ENCODE assay signal across 8 mouse cellular contexts in genomic region chr4:41740380-41741157, GRCm38 (mm10). TPM values are rescaled to one million over a fixed set of nuclear protein-coding genes. Genes with fewer than 3 reads are reported as not detected.
DNase-seq lines count a peak whose midpoint lies in the region; ATAC-seq lines count a peak whose summit lies in the region.

No protein-coding gene starts in this region.

- peak; percentile 50 for DNase-seq in gastrocnemius, adult 18-20 months (ENCODE audit: low spot score)
- no peak for DNase-seq in gastrocnemius, postnatal 25 days
- peak; percentile 70 for DNase-seq in NIH3T3 (ENCODE audit: low read depth)
- peak; percentile 50 for DNase-seq in embryonic facial prominence, embryonic 14.5 days (ENCODE audit: low spot score)
- peak; percentile 30 for DNase-seq in hindbrain, embryonic 11.5 days (ENCODE audit: low spot score)
- DNase-seq in midbrain, embryonic 14.5 days: no peak
- DNase-seq in testis, postnatal 14 days (ENCODE audit: low spot score): peak; percentile 62

- H3K27me3 ChIP-seq in embryonic facial prominence, embryonic 14.5 days (replicated peaks; ENCODE audit: control insufficient read depth, insufficient read depth, low read length): no peaks in the 10 kb centered on the region
- no peaks in the 10 kb centered on the region for H3K27me3 ChIP-seq in hindbrain, embryonic 11.5 days (ENCODE audit: control insufficient read depth, insufficient read depth, low read length)
- H3K27me3 ChIP-seq in limb, embryonic 12.5 days: no peaks in the 10 kb centered on the region
- no peaks in the 10 kb centered on the region for H3K27me3 ChIP-seq in midbrain, embryonic 14.5 days (ENCODE audit: control insufficient read depth, insufficient read depth, low read length)

- peak overlapping the region; percentile 78 for H3K9ac ChIP-seq in embryonic facial prominence, embryonic 14.5 days (ENCODE audit: low read depth, low read length)
- peak overlapping the region; percentile 63 for H3K9ac ChIP-seq in hindbrain, embryonic 11.5 days (ENCODE audit: low read depth, low read length)
- H3K9ac ChIP-seq in limb, embryonic 12.5 days (replicated peaks): peak overlapping the region; percentile 69
- peak overlapping the region; percentile 65 for H3K9ac ChIP-seq in midbrain, embryonic 14.5 days (replicated peaks; ENCODE audit: low read length)

- H3K27ac ChIP-seq in embryonic facial prominence, embryonic 14.5 days (replicated peaks; ENCODE audit: low read depth, low read length): peak overlapping the region; percentile 84
- peak overlapping the region; percentile 7; the same call in 1 of the 2 replicates for H3K27ac ChIP-seq in hindbrain, embryonic 11.5 days (ENCODE audit: low read depth, low read length)
- peak overlapping the region; percentile 83 for H3K27ac ChIP-seq in limb, embryonic 12.5 days
- H3K27ac ChIP-seq in midbrain, embryonic 14.5 days (replicated peaks; ENCODE audit: low read depth, low read length): peak overlapping the region; percentile 81

- 0 out of 2 replicates have a peak, but pooled peaks cover 1% of the 10 kb centered on the region for H3K9me3 ChIP-seq in embryonic facial prominence, embryonic 14.5 days (ENCODE audit: control insufficient read depth, low read length)
- no peaks in the 10 kb centered on the region for H3K9me3 ChIP-seq in hindbrain, embryonic 11.5 days (ENCODE audit: control insufficient read depth, low read length)
- no peaks in the 10 kb centered on the region for H3K9me3 ChIP-seq in limb, embryonic 12.5 days
- no peaks in the 10 kb centered on the region for H3K9me3 ChIP-seq in midbrain, embryonic 14.5 days (ENCODE audit: control insufficient read depth, low read length)

- WGBS in embryonic facial prominence, embryonic 14.5 days: 1% methylated on average over 38 of the region's 48 CpGs
- WGBS in hindbrain, embryonic 11.5 days: under 1% methylated on average over 48 of the region's 48 CpGs
- 1% methylated on average over 48 of the region's 48 CpGs for WGBS in limb, embryonic 12.5 days
- under 1% methylated on average over 48 of the region's 48 CpGs for WGBS in midbrain, embryonic 14.5 days

- H3K36me3 ChIP-seq in embryonic facial prominence, embryonic 14.5 days (ENCODE audit: control insufficient read depth, insufficient read depth, low read length): peaks cover 9% of the 10 kb centered on the region; the same call in 1 of the 2 replicates
- H3K36me3 ChIP-seq in hindbrain, embryonic 11.5 days (ENCODE audit: control insufficient read depth, insufficient read depth, low read length): 0 out of 2 replicates have a peak, but pooled peaks cover 4% of the 10 kb centered on the region
- H3K36me3 ChIP-seq in limb, embryonic 12.5 days: peaks cover 15% of the 10 kb centered on the region
- peaks cover 12% of the 10 kb centered on the region for H3K36me3 ChIP-seq in midbrain, embryonic 14.5 days (ENCODE audit: control insufficient read depth, insufficient read depth, low read length)

- peaks cover 9% of the 10 kb centered on the region; the same call in 1 of the 2 replicates for H3K4me1 ChIP-seq in embryonic facial prominence, embryonic 14.5 days (ENCODE audit: control insufficient read depth, insufficient read depth, low read length)
- H3K4me1 ChIP-seq in hindbrain, embryonic 11.5 days (replicated peaks; ENCODE audit: control insufficient read depth, insufficient read depth, low read length): no peaks in the 10 kb centered on the region
- peaks cover 15% of the 10 kb centered on the region for H3K4me1 ChIP-seq in limb, embryonic 12.5 days (replicated peaks)
- H3K4me1 ChIP-seq in midbrain, embryonic 14.5 days (ENCODE audit: control insufficient read depth, insufficient read depth, low read length): peaks cover 13% of the 10 kb centered on the region; the same call in 1 of the 2 replicates

- peak overlapping the region; percentile 80 for H3K4me3 ChIP-seq in embryonic facial prominence, embryonic 14.5 days (ENCODE audit: low read depth, low read length)
- peak overlapping the region; percentile 50 for H3K4me3 ChIP-seq in hindbrain, embryonic 11.5 days (ENCODE audit: low read depth, low read length)
- H3K4me3 ChIP-seq in limb, embryonic 12.5 days (replicated peaks): peak overlapping the region; percentile 74
- peak overlapping the region; percentile 57 for H3K4me3 ChIP-seq in midbrain, embryonic 14.5 days (replicated peaks; ENCODE audit: low read depth, low read length)

- H3K4me2 ChIP-seq in embryonic facial prominence, embryonic 14.5 days (ENCODE audit: low read depth, low read length): peak overlapping the region; percentile 92
- H3K4me2 ChIP-seq in hindbrain, embryonic 11.5 days (replicated peaks; ENCODE audit: low read depth, low read length): peak overlapping the region; percentile 59
- H3K4me2 ChIP-seq in limb, embryonic 12.5 days: peak overlapping the region; percentile 94
- peak overlapping the region; percentile 77 for H3K4me2 ChIP-seq in midbrain, embryonic 14.5 days (ENCODE audit: low read length)

- ATAC-seq in embryonic facial prominence, embryonic 14.5 days (ENCODE audit: low read depth): peak; percentile 81
- peak; percentile 87 for ATAC-seq in hindbrain, embryonic 11.5 days (ENCODE audit: low FRiP score)
- ATAC-seq in limb, embryonic 12.5 days (ENCODE audit: insufficient number of reproducible peaks, insufficient read depth, low FRiP score, low TSS enrichment, low read depth): peak; percentile 74
- peak; percentile 74 for ATAC-seq in midbrain, embryonic 14.5 days (ENCODE audit: low FRiP score, low TSS enrichment)

RNA-seq across cellular contexts. Expression of gene Arid3c, which starts 9.6 kb away (rescaled TPM):
- not detected for total RNA-seq in gastrocnemius, adult 18-20 months (2021)
- not detected for total RNA-seq in gastrocnemius, postnatal 25 days (2021)
- 0.12 and 0.15 TPM in 2 replicates for polyA plus RNA-seq in embryonic facial prominence, embryonic 14.5 days (2014; fragmentation: Nextera tagmentation; extraction: Ambion mirVana)
- 0.68 and 0.93 TPM in 2 replicates for polyA plus RNA-seq in hindbrain, embryonic 11.5 days (2014; fragmentation: Nextera tagmentation; extraction: Ambion mirVana)
- polyA plus RNA-seq in limb, embryonic 12.5 days (2016; fragmentation: Nextera tagmentation; extraction: Ambion mirVana): not detected in 2 replicates
- 0.47 and 0.70 TPM in 2 replicates for polyA plus RNA-seq in midbrain, embryonic 14.5 days (2014; fragmentation: Nextera tagmentation; extraction: Ambion mirVana)

RNA-seq across cellular contexts. Expression of gene Galt, which starts 14.5 kb away (rescaled TPM):
- total RNA-seq in gastrocnemius, adult 18-20 months (2021): 10 to 100 TPM; 30.0 to 32.8 TPM
- 10 to 100 TPM; 33.6 to 36.1 TPM for total RNA-seq in gastrocnemius, postnatal 25 days (2021)
- polyA plus RNA-seq in embryonic facial prominence, embryonic 14.5 days (2014; fragmentation: Nextera tagmentation; extraction: Ambion mirVana): 35.1 and 36.5 TPM in 2 replicates
- 24.0 and 26.1 TPM in 2 replicates for polyA plus RNA-seq in hindbrain, embryonic 11.5 days (2014; fragmentation: Nextera tagmentation; extraction: Ambion mirVana)
- polyA plus RNA-seq in limb, embryonic 12.5 days (2016; fragmentation: Nextera tagmentation; extraction: Ambion mirVana): 39.4 and 41.7 TPM in 2 replicates
- 38.8 and 51.5 TPM in 2 replicates for polyA plus RNA-seq in midbrain, embryonic 14.5 days (2014; fragmentation: Nextera tagmentation; extraction: Ambion mirVana)

RNA-seq across cellular contexts. Expression of gene Sigmar1, which starts 15.4 kb away (rescaled TPM):
- total RNA-seq in gastrocnemius, adult 18-20 months (2021): 1 to 10 TPM; 8.4 to 9.4 TPM
- total RNA-seq in gastrocnemius, postnatal 25 days (2021): 10 to 100 TPM in 1 of 2 experiments, 1 to 10 TPM in 1; 8.4 to 11.9 TPM
- polyA plus RNA-seq in embryonic facial prominence, embryonic 14.5 days (2014; fragmentation: Nextera tagmentation; extraction: Ambion mirVana): 77.9 and 79.7 TPM in 2 replicates
- 71.5 and 71.9 TPM in 2 replicates for polyA plus RNA-seq in hindbrain, embryonic 11.5 days (2014; fragmentation: Nextera tagmentation; extraction: Ambion mirVana)
- polyA plus RNA-seq in limb, embryonic 12.5 days (2016; fragmentation: Nextera tagmentation; extraction: Ambion mirVana): 61.1 and 62.2 TPM in 2 replicates
- polyA plus RNA-seq in midbrain, embryonic 14.5 days (2014; fragmentation: Nextera tagmentation; extraction: Ambion mirVana): 52.7 and 55.4 TPM in 2 replicates

RNA-seq across cellular contexts. Expression of gene Dctn3, which starts 17.6 kb away (rescaled TPM):
- 10 to 100 TPM; 42.5 to 45.3 TPM for total RNA-seq in gastrocnemius, adult 18-20 months (2021)
- 10 to 100 TPM; 38.5 to 40.6 TPM for total RNA-seq in gastrocnemius, postnatal 25 days (2021)
- 112 and 117 TPM in 2 replicates for polyA plus RNA-seq in embryonic facial prominence, embryonic 14.5 days (2014; fragmentation: Nextera tagmentation; extraction: Ambion mirVana)
- 187 and 192 TPM in 2 replicates for polyA plus RNA-seq in hindbrain, embryonic 11.5 days (2014; fragmentation: Nextera tagmentation; extraction: Ambion mirVana)
- 103 and 104 TPM in 2 replicates for polyA plus RNA-seq in limb, embryonic 12.5 days (2016; fragmentation: Nextera tagmentation; extraction: Ambion mirVana)
- polyA plus RNA-seq in midbrain, embryonic 14.5 days (2014; fragmentation: Nextera tagmentation; extraction: Ambion mirVana): 249 and 299 TPM in 2 replicates

RNA-seq across cellular contexts. Expression of gene Rpp25l, which starts 27.2 kb away (rescaled TPM):
- total RNA-seq in gastrocnemius, adult 18-20 months (2021): 10 to 100 TPM; 46.9 to 48.3 TPM
- 10 to 100 TPM; 43.2 to 46.9 TPM for total RNA-seq in gastrocnemius, postnatal 25 days (2021)
- 67.4 and 68.7 TPM in 2 replicates for polyA plus RNA-seq in embryonic facial prominence, embryonic 14.5 days (2014; fragmentation: Nextera tagmentation; extraction: Ambion mirVana)
- 80.0 and 84.1 TPM in 2 replicates for polyA plus RNA-seq in hindbrain, embryonic 11.5 days (2014; fragmentation: Nextera tagmentation; extraction: Ambion mirVana)
- 82.9 and 84.6 TPM in 2 replicates for polyA plus RNA-seq in limb, embryonic 12.5 days (2016; fragmentation: Nextera tagmentation; extraction: Ambion mirVana)
- 62.2 and 64.1 TPM in 2 replicates for polyA plus RNA-seq in midbrain, embryonic 14.5 days (2014; fragmentation: Nextera tagmentation; extraction: Ambion mirVana)

Comparison
In these comparisons a context has a peak if more than half of its experiments do, and no peak if none do; other contexts are left out.
1. DNase-seq: peak in gastrocnemius, adult 18-20 months (single experiment), NIH3T3 (single experiment), embryonic facial prominence, embryonic 14.5 days (single experiment), hindbrain, embryonic 11.5 days (single experiment) and testis, postnatal 14 days (single experiment); none in gastrocnemius, postnatal 25 days (single experiment) and midbrain, embryonic 14.5 days (single experiment).
2. H3K27ac ChIP-seq: peak in every context shown above with its lines; median percentile 84 in embryonic facial prominence, embryonic 14.5 days; 83 in limb, embryonic 12.5 days; 81 in midbrain, embryonic 14.5 days; 7 in hindbrain, embryonic 11.5 days.
3. Peak in every context shown above with its lines, with median percentiles within 50 percentile points of each other: ATAC-seq, H3K4me2 ChIP-seq, H3K4me3 ChIP-seq and H3K9ac ChIP-seq.